Mouse (Mus musculus): ENCODE data around the gene Pinlyp.

GRCm38 (mm10) chr7:24517654-24518053 lies 28.3 kb downstream of the Pinlyp start:
- TF ChIP-seq CTCF (IDR thresholded peaks at IDR 0.05; ENCODE audit: insufficient read depth, low read length), result no peak
- no peak for TF ChIP-seq POLR2A (IDR thresholded peaks at IDR 0.05; ENCODE audit: borderline replicate concordance, extremely low read depth, low read depth, low read length)
